In the genomic region with DNA sequence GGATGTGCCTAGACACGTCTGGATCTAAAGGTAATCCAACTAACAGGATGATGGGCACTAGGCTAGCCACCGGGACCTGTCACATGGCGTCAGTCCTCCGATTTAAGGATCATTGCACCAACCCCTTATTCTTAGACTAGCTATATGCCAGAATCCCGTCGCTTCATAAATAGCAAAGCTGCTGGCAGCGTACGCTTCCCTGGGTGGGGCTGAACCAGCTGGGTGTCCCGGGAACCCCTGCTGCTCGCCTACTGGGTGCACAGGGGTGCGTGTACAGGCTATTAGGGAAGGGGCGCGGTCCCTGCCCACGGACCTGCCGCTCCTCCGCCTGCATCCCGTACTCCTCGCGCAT, we compare ENCODE assay signal across 8 mouse cellular contexts. TPM values are rescaled to one million over a fixed set of nuclear protein-coding genes. Genes with fewer than 3 reads are reported as not detected.
DNase-seq lines count a peak whose midpoint lies in the region; ATAC-seq and TF ChIP-seq lines count a peak whose summit lies in the region.

No protein-coding gene starts in this region.

- H3K9me3 ChIP-seq in embryonic facial prominence, embryonic 15.5 days (replicated peaks): no peaks in the 10 kb centered on the region
- H3K9me3 ChIP-seq in hindbrain, postnatal 0 days (ENCODE audit: low read length): no peaks in the 10 kb centered on the region
- no peaks in the 10 kb centered on the region for H3K9me3 ChIP-seq in midbrain, postnatal 0 days (ENCODE audit: low read length)

- H3K4me2 ChIP-seq in embryonic facial prominence, embryonic 15.5 days (replicated peaks): peak overlapping the region; percentile 100
- H3K4me2 ChIP-seq in hindbrain, postnatal 0 days (ENCODE audit: low read depth, low read length): peak overlapping the region; percentile 76
- peak overlapping the region; percentile 95 for H3K4me2 ChIP-seq in midbrain, postnatal 0 days (ENCODE audit: low read depth, low read length, poor library complexity, severe bottlenecking)

- H3K4me3 ChIP-seq in embryonic facial prominence, embryonic 15.5 days (replicated peaks): peak overlapping the region; percentile 54
- peak overlapping the region; percentile 55 for H3K4me3 ChIP-seq in hindbrain, postnatal 0 days (ENCODE audit: low read length)
- peak overlapping the region; percentile 65 for H3K4me3 ChIP-seq in midbrain, postnatal 0 days (ENCODE audit: low read depth, low read length)

- no peak for TF ChIP-seq CTCF in hindbrain, postnatal 0 days (IDR thresholded peaks at IDR 0.05; ENCODE audit: low read depth)
- TF ChIP-seq CTCF in midbrain, postnatal 0 days (IDR thresholded peaks at IDR 0.05): no peak

- peaks cover 39% of the 10 kb centered on the region for H3K27me3 ChIP-seq in embryonic facial prominence, embryonic 15.5 days
- H3K27me3 ChIP-seq in hindbrain, postnatal 0 days (ENCODE audit: insufficient read depth, low read length): no peaks in the 10 kb centered on the region
- H3K27me3 ChIP-seq in midbrain, postnatal 0 days (ENCODE audit: insufficient read depth, low read length): no peaks in the 10 kb centered on the region

- ATAC-seq in embryonic facial prominence, embryonic 15.5 days (ENCODE audit: insufficient number of reproducible peaks, low FRiP score, low TSS enrichment, low read depth): no peak
- 0 out of 2 replicates have a peak, but pooled peaks have one; percentile 0 for ATAC-seq in hindbrain, postnatal 0 days
- ATAC-seq in midbrain, postnatal 0 days (ENCODE audit: low FRiP score): no peak

- intact Hi-C loops in left cerebral cortex, postnatal 4 days (cut with DNase I): no loop called here

- H3K27ac ChIP-seq in embryonic facial prominence, embryonic 15.5 days (replicated peaks): no peak overlapping the region
- H3K27ac ChIP-seq in hindbrain, postnatal 0 days: peak overlapping the region; percentile 72
- no peak overlapping the region for H3K27ac ChIP-seq in midbrain, postnatal 0 days (ENCODE audit: low read depth, low read length)

- under 1% methylated on average over 19 of the region's 19 CpGs for WGBS in embryonic facial prominence, embryonic 15.5 days
- WGBS in hindbrain, postnatal 0 days: 2% methylated on average over 19 of the region's 19 CpGs
- 2% methylated on average over 18 of the region's 19 CpGs for WGBS in midbrain, postnatal 0 days

- H3K9ac ChIP-seq in embryonic facial prominence, embryonic 15.5 days: no peak overlapping the region
- peak overlapping the region; percentile 57 for H3K9ac ChIP-seq in hindbrain, postnatal 0 days (replicated peaks; ENCODE audit: low read length)
- peak overlapping the region; percentile 57 for H3K9ac ChIP-seq in midbrain, postnatal 0 days (replicated peaks; ENCODE audit: low read length, poor library complexity, severe bottlenecking)

- peaks cover 22% of the 10 kb centered on the region for H3K4me1 ChIP-seq in embryonic facial prominence, embryonic 15.5 days
- H3K4me1 ChIP-seq in hindbrain, postnatal 0 days (ENCODE audit: insufficient read depth, low read length): no peaks in the 10 kb centered on the region
- no peaks in the 10 kb centered on the region for H3K4me1 ChIP-seq in midbrain, postnatal 0 days (ENCODE audit: insufficient read depth, low read length)

- H3K36me3 ChIP-seq in embryonic facial prominence, embryonic 15.5 days: no peaks in the 10 kb centered on the region
- H3K36me3 ChIP-seq in hindbrain, postnatal 0 days (ENCODE audit: insufficient read depth, low read length): no peaks in the 10 kb centered on the region
- H3K36me3 ChIP-seq in midbrain, postnatal 0 days (ENCODE audit: insufficient read depth, low read length): no peaks in the 10 kb centered on the region

- DNase-seq in layer of hippocampus, adult 11-12 months (ENCODE audit: low spot score): peak; percentile 36
- DNase-seq in layer of hippocampus, adult 18-20 months (ENCODE audit: low spot score in 2 of 2): no peak
- DNase-seq in hindbrain, postnatal 0 days (ENCODE audit: low spot score): peak; percentile 10
- DNase-seq in midbrain, postnatal 0 days (ENCODE audit: low spot score): no peak
- no peak for DNase-seq in left cerebral cortex, postnatal 4 days
- no peak for DNase-seq in B cell, adult 2 months
- DNase-seq in kidney, adult 9 months: no peak

RNA-seq across cellular contexts. Expression of gene Synm, which starts 1.1 kb away (rescaled TPM):
- 10 to 100 TPM; 24.5 to 26.1 TPM for total RNA-seq in layer of hippocampus, adult 18-20 months (2021)
- polyA plus RNA-seq in embryonic facial prominence, embryonic 15.5 days (2015; fragmentation: Nextera tagmentation; extraction: Ambion mirVana): 1.1 and 1.9 TPM in 2 replicates
- 6.4 and 7.8 TPM in 2 replicates for total RNA-seq in hindbrain, postnatal 0 days (2014; rRNA removed)
- polyA plus RNA-seq in hindbrain, postnatal 0 days (2015; fragmentation: Nextera tagmentation; extraction: Ambion mirVana): 5.8 TPM in 2 replicates
- total RNA-seq in midbrain, postnatal 0 days (2014; rRNA removed): 6.0 and 11.6 TPM in 2 replicates
- 4.2 and 4.7 TPM in 2 replicates for polyA plus RNA-seq in midbrain, postnatal 0 days (2015; fragmentation: Nextera tagmentation; extraction: Ambion mirVana)
- 10 to 100 TPM; 25.6 to 27.7 TPM for total RNA-seq in left cerebral cortex, postnatal 4 days (2021)

Comparison
In these comparisons a context has a peak if more than half of its experiments do, and no peak if none do; other contexts are left out.
1. DNase-seq: peak in layer of hippocampus, adult 11-12 months (single experiment) and hindbrain, postnatal 0 days (single experiment); none in layer of hippocampus, adult 18-20 months (0 of 2), midbrain, postnatal 0 days (single experiment), left cerebral cortex, postnatal 4 days (single experiment), B cell, adult 2 months (0 of 2) and kidney, adult 9 months (single experiment).
2. Peak in every context shown above with its lines, with median percentiles within 50 percentile points of each other: H3K4me2 ChIP-seq and H3K4me3 ChIP-seq.